Mouse (Mus musculus): ENCODE measurements at regions not wholly inside any gene's neighbourhood (a gene's known extent, or its start where the extent isn't known, plus 50 kb on each side); places are given as distances from the start of the nearest gene placed in this dataset.

DNA sequence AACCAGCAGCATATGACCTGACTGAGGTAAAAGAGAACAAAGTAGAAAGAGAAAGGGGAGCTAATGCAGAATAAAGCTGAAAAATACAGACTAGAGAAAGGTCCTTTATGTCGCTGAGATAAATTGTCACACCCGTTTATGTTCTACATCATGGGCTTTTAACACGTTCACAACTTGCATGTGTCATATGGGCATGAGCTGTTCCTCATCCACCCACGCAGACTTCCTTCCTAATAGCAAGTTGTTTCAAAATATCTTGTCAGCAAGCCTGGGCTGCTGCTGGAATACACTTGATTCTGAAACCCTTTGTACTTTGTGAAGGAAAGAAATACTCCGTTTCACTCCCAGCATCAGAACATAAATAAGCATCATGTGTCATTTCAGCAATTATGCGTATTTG lies 554.3 kb upstream of the Mef2c start:
- TF ChIP-seq E2F4 (IDR thresholded peaks at IDR 0.05; ENCODE audit: insufficient read depth), result no peak
- TF ChIP-seq CEBPB (IDR thresholded peaks at IDR 0.05; ENCODE audit: insufficient read depth, poor library complexity, severe bottlenecking), result no peak
- TF ChIP-seq MAX (IDR thresholded peaks at IDR 0.05; ENCODE audit: low read depth), result no peak
- TF ChIP-seq USF1 (IDR thresholded peaks at IDR 0.05; ENCODE audit: low read depth), result no peak
- no peak for TF ChIP-seq POLR2AphosphoS2 (IDR thresholded peaks at IDR 0.05; ENCODE audit: insufficient read length, low read depth)
- TF ChIP-seq POLR2A (IDR thresholded peaks at IDR 0.05; ENCODE audit: insufficient read length, low read depth), result no peak
- TF ChIP-seq TCF12 (IDR thresholded peaks at IDR 0.05; ENCODE audit: insufficient read depth, poor library complexity, severe bottlenecking), result no peak
- TF ChIP-seq REST (IDR thresholded peaks at IDR 0.05; ENCODE audit: insufficient read depth, insufficient read length), result no peak
- no peak for TF ChIP-seq SRF (IDR thresholded peaks at IDR 0.05; ENCODE audit: control insufficient read depth, insufficient read length, low read depth)
- no peak for TF ChIP-seq MYOG (IDR thresholded peaks at IDR 0.05; ENCODE audit: control insufficient read depth in 1 of 3, insufficient read depth in 1 of 3, insufficient read length in 2 of 3, low read depth in 2 of 3)
- no peak for TF ChIP-seq MYOD1 (IDR thresholded peaks at IDR 0.05; ENCODE audit: control insufficient read depth in 1 of 3, insufficient read length in 2 of 3, low read depth in 2 of 3)
- no peak for TF ChIP-seq TCF3 (IDR thresholded peaks at IDR 0.05; ENCODE audit: insufficient read length, low read depth)
